Mouse (Mus musculus) embryo, embryonic 10.5 days (tissue): ENCODE measurements around the gene N4bp3.
"Not testable (repeated sequence)": the region's sequence is repeated elsewhere in the genome, so short reads cannot be mapped to it uniquely, and the experiment has no call there.

Experiments used
- DNase-seq: peaks from one replicate; pipeline ENCODE4 v3.0.0-alpha.2; 2015; ENCODE audit warnings: low spot score

N4bp3 gene

DNA sequence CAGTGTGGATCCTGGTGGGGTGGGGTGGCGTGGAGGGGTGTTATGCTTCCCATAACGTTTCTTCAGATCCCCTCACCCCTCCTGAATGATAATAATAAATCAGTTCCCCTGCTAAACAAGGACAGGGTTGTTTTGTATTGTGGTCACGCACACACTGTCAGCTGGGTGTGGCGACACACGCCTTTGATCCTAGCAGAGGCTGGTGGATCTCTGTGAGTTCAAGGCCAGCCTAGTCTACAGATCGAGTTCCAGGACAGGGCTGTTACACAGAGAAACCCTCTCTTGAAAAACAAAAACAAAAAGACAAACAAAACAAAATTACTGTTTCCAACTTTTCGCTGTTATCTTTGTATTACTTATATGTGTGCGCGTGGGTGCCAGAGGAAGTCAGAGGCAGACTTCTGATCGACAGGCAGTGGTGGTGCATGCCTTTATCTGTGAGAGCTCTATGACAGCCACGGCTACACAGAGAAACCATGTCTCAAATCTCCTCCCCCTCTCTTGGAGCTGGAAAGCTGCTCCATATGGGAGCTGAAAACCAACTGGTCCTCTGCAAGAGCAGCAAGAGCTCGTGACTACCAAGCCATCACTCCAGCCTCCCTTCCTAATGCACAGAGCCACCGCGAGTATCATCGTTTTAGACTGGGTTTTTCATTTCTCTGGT, 20.9 kb downstream of the N4bp3 start:
- DNase-seq, result no peak

DNA sequence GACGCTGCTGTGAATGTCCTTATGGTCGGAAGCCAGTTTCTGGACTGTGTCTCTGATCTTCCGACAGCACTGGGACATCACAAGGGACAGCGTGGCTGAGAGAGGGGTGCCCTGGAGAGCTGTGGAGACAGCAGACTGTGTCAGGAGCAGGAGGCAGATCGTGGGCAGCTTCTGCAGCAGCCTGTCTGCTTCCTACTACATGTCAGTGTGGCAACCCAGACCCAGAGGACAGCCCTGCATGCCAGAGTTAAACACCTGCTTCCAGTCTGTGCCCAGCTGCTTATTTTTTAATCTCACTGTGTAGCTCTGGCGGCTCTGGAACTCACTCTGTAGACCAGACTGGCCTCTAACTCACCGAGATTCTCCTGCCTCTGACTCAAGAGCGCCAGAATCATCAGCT, 22.7 kb downstream of the N4bp3 start:
- no peak for DNase-seq

DNA sequence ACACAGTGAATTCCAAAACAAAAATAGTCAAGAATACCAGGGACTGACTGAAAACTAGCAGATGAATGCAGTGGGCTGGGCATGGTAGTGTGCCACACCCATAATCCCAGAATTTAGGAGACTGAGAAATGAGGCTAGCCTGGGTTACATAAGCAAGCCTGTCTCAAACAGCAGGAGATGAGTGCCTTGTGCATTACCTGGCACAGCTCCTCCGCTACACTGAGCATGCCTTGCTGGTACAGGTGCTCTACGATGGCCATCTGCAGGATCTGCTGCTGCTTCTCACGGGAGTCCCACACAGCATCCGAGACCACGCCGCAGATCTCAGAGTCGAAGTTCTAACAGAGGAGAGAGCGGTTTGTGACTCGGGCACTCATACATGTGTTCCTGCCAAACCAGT, 23.2 kb downstream of the N4bp3 start:
- no peak for DNase-seq

DNA sequence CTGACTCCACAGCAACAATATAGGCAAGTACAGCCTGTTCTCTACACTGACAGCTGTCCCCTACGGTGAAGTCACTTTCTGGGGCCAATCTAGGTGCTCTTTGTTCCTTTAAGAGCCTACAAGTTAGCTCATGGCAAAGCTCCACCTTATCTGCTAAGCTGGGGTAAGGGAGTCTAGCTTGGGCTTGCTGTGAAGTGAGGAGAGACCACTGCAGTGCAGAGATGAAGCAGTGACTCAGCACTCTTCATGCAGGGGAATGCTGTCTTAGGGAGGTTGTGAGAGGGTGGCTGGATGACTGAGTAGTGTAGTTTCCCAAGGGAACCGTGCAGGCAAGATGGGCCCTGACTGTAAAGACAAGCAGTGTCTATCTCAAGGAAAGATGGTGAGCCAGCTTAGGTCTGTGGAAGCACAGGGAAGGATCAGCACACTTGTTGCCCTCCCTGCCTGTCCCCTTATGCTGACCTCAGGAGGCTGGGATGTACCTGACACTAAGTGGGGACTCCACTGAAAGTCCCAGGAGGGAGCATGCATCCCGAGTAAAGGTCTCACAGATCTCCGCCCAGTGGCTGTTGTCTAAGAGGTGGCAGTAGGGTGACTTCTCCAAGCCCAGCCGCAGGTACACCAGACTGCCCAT, 25.3 kb downstream of the N4bp3 start:
- DNase-seq, result no peak

DNA sequence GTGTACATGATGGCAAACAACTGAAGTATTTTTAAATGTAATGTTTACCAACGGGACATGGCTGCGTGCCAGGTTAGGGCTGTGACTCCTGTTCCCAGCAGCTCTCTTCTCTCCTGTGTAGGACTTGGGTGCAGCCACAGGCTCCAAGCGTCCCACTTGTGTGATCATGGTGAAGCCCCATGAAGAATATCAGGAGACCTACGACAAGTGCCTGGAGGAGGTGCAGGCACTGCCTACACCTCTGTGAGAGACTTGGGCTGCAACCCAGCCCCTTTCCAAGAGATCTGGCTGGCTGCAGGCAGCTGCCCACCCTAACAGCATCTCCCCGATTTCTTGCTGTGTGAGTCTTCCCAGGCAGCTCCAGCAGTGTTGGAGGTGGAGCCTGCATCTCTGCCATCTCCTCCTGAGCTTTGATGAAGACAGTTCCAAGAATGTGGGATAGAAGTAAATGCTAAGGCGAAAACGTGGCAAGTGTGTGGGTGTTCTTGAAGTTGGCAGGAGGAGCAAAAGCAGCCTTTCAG, 27.6 kb downstream of the N4bp3 start:
- DNase-seq, result no peak

DNA sequence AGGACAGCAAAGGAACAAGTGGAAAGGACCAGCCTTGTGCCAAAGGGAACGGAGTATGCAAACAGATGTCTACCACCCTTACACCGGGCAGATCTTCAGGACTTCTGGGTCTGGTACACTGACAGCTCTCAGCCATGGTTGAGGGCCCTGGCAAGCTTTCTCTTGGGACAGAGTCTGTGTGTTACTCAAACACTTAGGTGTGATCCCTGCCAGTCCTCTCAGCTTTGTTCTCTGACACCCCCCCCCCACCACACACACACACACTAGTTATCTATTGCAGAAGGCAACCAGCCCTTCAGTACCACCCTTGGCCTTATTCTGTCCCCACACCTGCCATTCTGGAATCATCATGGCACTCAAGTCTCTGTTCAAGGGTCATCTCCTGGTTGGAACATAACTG, 28.9 kb downstream of the N4bp3 start:
- no peak for DNase-seq

DNA sequence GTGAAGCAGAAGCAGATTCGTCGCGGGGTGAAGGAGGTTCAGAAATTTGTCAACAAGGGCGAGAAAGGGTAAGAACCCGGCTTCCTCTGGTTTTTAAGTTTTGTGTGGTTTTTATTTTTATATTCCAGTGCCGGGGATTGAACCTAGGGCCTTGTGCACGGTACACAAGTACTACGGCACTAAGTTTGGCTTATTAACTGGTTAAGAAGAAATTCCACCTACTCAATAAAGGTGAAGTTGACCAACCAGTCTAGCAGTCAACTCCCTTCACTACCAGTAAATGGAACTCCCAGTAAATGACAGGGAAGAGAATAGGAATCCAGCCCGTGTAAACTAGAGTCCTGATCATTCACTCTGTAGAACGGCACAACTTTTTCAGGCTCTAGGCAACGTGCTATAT, 30.6 kb downstream of the N4bp3 start:
- no peak for DNase-seq

DNA sequence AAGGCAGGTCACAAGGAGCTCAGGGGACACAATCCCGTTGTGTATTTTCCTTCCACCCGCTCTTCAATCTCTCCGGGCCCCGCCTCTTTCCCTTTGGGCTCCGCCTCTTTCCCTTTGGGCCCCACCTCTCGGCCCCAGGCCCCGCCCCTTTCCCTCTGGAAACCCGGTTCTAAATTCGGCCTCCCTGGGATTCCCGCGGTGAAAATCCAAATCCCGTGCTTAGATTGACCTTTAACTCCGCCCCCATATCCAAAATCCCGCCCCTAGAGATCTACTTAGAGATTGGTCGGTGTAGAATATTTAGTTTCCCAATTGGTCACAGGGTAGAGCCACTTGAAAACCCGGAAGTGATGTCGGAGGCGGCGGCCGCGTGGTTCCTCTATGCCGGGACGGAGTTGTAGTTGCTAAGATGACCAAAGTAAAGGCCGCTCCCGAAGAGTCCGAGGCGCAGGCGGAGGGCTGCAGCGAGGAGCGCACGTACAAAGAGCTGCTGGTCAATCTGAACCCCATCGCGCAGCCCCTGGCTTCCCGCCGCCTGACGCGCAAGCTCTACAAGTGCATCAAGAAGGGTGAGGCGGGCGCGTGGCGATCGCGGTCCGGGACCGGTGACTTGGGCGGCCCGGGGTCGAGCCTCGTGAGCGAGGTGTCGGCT, 31.1 kb downstream of the N4bp3 start, which contains the start of gene Nhp2:
Nhp2 (plus strand) TSS at position 327 of the 652 bp plus-strand sequence.
- DNase-seq, result peak; percentile 100

DNA sequence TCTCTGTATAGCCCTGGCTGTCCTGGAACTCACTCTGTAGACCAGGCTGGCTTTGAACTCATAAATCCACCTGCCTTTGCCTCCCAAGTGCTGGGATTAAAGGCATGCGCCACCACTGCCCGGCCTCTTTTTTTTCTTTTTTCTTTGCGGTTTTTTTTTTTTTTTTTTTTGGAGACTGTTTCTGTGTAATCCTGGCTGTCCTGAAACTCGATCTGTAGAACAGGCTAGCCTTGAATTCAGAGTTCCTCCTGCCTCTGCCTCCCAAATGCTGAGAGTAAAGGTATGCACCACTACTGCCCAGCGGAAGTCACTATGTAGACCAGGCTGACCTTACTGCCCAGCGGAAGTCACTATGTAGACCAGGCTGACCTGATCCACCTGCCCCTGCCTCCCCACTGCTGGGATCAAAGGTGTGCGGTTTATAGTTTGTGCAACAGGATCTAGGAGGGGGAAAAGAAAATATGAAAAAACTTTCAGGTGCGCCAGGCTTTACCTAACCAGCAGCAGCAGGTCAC, 31.7 kb downstream of the N4bp3 start:
- no peak for DNase-seq

DNA sequence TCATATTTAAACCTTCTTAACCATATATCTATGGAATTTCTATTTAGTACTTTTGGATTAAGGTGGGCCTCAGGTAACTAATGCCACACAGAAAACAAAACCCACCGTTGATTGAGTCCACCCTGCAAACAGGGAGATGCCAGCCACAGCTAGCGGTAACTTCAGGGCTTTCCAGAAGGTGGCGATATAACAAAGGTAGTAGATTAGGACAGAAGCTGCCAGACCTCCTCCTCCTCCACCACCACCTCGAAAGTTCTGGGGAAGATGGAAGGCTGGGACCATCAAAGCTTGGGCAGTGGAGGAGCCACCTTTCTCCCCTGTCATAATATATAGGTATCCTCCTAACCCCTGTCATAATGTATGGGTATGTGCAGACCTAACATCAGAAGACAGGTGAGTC, 32.9 kb downstream of the N4bp3 start:
- peak; percentile 84 for DNase-seq

DNA sequence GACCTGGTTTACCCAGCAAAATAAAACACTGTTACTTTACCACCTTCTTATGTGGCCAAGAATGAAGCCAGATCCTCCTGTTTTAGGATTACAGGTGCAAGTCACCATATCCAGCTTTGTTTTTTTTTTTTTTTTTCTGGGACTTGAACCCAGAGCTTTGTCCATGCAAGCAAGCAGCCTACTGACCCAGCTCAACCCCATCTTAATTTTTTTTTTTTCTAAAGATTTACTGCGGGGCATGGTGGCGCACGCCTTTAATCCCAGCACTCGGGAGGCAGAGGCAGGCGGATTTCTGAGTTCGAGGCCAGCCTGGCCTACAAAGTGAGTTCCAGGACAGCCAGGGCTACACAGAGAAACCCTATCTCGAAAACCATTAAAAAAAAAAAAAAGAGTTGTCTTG, 34.5 kb downstream of the N4bp3 start:
- not testable (repeated sequence) for DNase-seq

DNA sequence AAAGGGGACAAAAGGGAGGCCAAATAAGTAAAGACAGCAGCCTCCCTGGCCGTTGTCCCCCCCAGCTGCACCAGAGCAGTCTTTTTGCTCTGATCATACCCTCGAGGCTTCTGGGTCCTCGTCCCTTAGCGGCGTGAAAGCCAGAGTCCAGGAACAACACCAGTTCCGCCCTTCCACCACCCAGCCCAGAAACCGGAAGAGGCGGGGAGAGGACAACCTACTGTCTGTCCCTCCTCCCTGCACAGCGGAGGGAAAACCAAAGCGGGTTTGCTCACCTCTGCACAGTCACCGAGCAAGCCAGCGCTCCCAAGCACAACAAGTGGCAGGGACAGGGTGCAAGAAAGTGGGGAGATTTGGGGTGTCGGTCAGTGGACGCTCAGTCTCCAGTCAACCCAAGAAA, 35.0 kb downstream of the N4bp3 start:
- peak; percentile 88 for DNase-seq

DNA sequence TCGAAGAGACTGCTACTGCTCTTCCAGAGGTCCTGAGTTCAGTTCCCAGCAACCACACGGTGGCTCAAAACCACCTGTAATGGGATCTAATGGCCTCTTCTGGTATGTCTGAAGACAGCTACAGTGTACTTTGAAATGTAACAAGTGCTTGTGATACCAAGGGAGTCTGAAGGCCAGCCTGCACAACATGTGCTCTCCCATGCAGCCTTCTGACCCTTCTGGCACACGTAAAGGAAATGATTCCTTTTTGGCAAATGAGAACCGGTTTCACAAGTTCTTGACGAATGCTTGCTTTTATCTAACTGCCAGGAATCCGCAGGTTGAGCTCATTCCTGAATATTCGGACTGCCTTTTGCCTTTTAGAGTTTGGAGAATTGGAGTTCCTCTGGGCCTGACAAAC, 35.5 kb downstream of the N4bp3 start:
- DNase-seq, result no peak

DNA sequence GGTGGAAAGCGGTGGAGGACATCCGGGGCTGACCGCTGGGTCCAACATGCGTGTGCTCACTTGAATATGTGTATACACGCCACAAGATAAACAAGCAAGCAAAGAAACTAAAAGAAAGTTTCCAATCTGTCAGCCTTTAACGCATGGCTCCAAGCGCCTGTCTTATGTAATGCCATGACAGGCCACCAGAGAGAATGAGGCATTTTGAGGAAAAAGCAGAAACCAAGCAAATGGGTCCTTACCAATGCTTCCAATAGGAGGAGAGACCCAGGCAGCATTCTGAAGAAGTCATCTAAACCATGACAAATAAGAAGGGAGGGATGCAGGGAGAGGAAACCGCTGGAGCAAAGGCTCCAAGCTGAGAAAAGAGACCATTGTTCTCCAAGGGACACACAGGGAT, 36.4 kb downstream of the N4bp3 start:
- no peak for DNase-seq

DNA sequence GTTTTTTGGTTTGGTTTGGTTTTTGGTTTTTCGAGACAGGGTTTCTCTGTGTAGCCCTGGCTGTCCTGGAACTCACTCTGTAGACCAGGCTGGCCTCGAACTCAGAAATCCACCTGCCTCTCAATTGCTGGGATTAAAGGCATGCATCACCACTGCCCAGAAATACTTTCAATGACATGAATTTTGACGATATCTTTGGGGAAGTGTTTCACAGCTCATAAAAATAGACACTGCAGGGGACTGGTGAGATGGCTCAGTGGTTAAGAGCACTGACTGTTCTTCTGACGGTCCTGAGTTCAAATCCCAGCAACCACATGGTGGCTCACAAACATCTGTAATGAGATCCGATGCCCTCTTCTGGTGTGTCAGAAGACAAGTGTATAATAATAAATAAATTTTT, 40.7 kb downstream of the N4bp3 start:
- not testable (repeated sequence) for DNase-seq

DNA sequence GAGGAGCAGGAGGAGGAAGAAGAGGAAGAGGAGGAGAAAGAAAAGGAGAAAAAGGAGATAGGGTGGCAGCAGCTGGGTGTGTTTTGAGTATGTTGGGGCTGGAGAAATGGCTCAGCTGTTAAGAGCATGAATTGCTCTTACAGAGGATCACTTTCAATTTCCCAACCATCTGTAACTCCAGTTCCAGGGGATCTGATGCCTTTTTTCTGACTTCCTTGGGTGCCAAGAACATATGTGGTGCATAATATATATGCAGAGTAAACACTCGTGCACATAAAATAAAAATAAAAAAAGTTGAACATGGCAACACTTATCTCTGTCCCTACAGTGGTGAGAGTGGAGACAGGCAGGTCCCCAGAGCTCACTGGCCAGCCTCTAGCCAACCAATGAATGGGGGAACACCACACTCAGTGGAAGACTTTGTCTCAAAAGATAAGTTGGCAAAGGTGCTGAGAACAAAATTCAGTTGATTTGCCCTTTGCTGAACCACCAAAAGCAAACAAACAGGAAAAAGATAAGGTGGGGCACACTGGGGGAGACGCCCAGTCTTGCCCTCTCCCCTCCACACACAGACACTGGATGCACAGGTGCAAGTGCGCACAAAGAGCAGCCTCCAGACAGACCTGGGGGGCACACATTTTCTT, 41.3 kb downstream of the N4bp3 start:
- DNase-seq, result no peak

DNA sequence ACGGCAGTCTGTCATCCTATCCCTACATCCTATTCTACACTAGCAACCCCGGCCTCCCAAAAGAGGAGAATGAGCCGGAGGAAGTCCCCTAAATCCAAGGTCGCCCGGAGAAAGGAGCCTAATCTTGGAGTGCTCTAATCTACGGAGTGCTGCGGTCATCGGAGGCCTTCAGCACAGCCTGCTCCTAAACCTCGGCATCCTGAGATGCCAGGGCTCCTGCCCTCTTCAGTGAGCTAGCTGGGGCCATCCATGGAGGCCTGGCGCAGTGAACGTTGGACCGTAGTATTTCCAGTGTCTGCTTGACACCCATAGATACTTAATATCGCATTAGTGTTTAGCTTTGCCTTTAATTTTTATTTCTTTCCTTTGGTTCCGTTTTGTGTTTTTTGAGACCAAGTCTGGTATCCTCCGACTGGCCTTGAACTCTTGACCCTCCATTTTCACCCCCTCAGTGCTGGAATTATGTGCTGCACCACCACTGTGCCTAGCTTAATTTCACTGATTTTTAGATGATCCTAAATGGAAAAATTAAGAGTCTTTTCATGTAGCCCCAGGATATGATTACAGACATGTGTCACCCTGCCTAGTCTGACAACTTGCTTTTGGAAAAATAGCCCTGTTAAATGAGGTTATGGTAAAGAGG, 43.4 kb downstream of the N4bp3 start:
- no peak for DNase-seq

DNA sequence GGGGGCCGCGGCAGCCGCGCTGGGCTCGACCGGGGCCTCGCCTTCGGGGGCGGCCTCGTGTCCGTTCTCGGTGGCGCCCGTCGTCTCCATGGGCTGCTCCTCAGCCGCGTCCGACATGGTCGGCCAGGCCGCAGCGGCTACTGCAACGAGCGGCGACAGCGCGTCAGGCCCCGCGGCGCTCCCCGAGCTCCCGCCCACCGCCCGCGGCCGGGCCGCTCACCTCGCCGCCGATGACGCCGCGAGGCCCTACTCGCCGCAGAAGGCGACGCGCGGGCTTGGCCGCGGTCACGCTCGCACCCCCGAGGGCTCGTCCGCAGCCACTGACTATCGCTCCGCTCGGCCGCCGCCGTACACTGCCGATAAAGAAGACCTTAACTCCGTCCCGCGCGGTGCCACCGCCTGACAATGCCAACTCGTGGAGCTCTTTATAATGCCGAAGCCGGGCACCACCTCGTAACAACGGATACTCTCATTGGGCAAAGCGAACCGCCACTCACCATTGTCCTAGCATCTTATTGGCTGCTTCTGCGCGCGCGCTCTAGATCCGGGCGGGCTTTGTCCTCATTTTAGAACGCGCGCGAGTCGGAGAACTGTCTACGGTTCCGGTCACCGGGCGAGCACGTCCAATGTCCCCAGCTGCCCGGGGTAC, 44.1 kb downstream of the N4bp3 start, which contains the start of gene Hnrnpab:
Hnrnpab (minus strand) TSS at position 401 of the 649 bp plus-strand sequence.
- DNase-seq, result peak; percentile 99

DNA sequence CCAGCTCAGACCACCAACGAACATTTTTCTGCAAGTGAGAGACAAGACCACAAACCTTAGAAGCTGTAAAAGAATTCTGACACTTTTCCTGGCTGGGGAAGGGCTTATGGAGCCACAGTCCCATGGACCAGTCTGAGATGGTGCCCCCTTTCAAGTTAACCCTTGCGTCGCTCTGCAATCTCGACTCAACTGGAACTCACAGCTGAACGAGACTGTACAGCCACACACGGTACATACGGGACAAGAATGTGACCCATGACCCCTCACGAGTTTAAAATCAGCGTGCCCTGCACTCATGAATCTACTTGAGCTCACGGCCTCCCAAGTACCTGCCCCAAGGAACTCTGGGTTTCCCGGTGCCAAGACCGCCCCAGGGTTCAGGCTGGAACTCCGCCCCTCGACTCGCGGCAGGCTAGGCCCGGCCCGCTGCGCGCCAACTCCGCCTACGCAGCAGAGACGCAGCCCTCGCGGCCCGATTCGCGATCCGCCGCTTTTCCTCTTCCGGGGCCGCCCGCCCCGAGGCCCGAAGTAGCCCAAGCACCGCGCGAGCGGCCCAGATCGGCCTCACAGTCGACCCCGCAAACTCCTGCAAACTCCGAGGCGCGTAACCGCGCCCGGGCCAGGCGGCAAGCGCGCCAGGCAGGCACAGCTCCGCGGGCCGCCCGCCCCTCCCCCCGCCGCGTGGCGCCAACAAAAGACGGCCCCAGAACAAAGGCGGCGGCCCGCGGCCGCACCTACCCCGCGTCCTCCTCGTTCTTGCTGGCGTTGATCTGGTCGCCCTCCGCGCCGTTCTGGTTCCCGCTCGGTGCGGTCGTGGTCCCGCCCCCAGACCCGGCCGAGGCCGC, 44.8 kb downstream of the N4bp3 start:
- DNase-seq, result peak; percentile 83

DNA sequence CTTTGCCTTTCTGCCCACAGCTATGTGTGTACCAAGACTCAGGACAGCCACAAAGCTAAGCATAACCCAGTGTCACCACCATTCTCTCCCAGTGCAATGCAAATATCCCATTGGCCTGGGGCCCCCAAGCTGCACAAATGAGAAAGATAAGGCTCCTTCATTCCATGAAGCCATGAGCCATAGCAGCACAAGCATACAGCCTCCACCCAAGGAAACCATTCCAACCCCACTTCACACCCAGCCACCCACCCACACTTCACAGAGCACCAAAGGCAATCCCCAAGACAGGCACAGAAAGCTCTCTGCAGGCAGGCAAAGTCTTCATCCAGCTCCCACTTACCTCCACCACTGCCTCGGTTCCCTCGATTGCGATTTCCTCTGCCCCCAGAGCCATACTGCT, 48.4 kb downstream of the N4bp3 start:
- DNase-seq, result no peak
